Mouse (Mus musculus) E14TG2a.4 (cell line): ENCODE data around the gene Hinfp.
"Not testable (repeated sequence)": the region's sequence is repeated elsewhere in the genome, so short reads cannot be mapped to it uniquely, and the experiment has no call there.

Source experiments
- H3K27me3 ChIP-seq: 2 replicates; pipeline ENCODE4 v1.6.1; 2014; ENCODE audit warnings: low read length, control low read depth; ENCODE audit not compliant: insufficient read depth
- H3K36me3 ChIP-seq: 2 replicates; pipeline ENCODE4 v1.6.1; 2014; ENCODE audit warnings: low read length, control low read depth; ENCODE audit not compliant: insufficient read depth
- H3K4me1 ChIP-seq: replicated peaks from 2 replicates; pipeline ENCODE4 v1.6.1; 2014; ENCODE audit warnings: low read depth, low read length, control low read depth
- H3K4me3 ChIP-seq: replicated peaks from 2 replicates; pipeline ENCODE4 v1.5.1; 2014; ENCODE audit warnings: mild to moderate bottlenecking, low read length
- H3K9me3 ChIP-seq: 2 replicates; pipeline ENCODE4 v1.6.1; 2014; ENCODE audit warnings: low read length, control low read depth
- CTCF ChIP-seq: conservative IDR thresholded peaks from 2 replicates; pipeline ENCODE4 v1.5.1; 2014; ENCODE audit warnings: low read length
- NANOG ChIP-seq: IDR thresholded peaks from 2 replicates; pipeline ENCODE4 v1.6.1; 2014; ENCODE audit warnings: borderline replicate concordance, low read length, mixed read lengths
- POU5F1 ChIP-seq: IDR thresholded peaks from 2 replicates; pipeline ENCODE4 v1.6.1; 2014; ENCODE audit warnings: low read length, borderline replicate concordance

Gene Hinfp

GRCm38 (mm10) chr9:44309756-44310155, 4.3 kb upstream of the Hinfp start:
- Histone ChIP-seq H3K36me3 (peaks cover 15% of the 10 kb centered on the region), H3K27me3 (peaks cover 42% of the 10 kb centered on the region), H3K4me3 (no peak overlapping the region), H3K9me3 (no peaks in the 10 kb centered on the region), H3K4me1 (peaks cover 55% of the 10 kb centered on the region)
- no peak for TF ChIP-seq POU5F1
- no peak for TF ChIP-seq CTCF
- no peak for TF ChIP-seq NANOG

GRCm38 (mm10) chr9:44307248-44307647, 1.8 kb upstream of the Hinfp start:
- H3K36me3 ChIP-seq = peaks cover 17% of the 10 kb centered on the region
- peaks cover 17% of the 10 kb centered on the region for H3K27me3 ChIP-seq
- TF ChIP-seq CTCF (no peak), POU5F1 (no peak), NANOG (no peak)
- H3K9me3 ChIP-seq = no peaks in the 10 kb centered on the region
- no peak overlapping the region for H3K4me3 ChIP-seq
- H3K4me1 ChIP-seq = peaks cover 65% of the 10 kb centered on the region

GRCm38 (mm10) chr9:44306532-44306931, 1.1 kb upstream of the Hinfp start:
- no peaks in the 10 kb centered on the region for H3K9me3 ChIP-seq
- peaks cover 61% of the 10 kb centered on the region for H3K4me1 ChIP-seq
- TF ChIP-seq NANOG (no peak), POU5F1 (no peak), CTCF (no peak)
- H3K36me3 ChIP-seq = peaks cover 24% of the 10 kb centered on the region
- H3K27me3 ChIP-seq = peaks cover 12% of the 10 kb centered on the region
- no peak overlapping the region for H3K4me3 ChIP-seq

GRCm38 (mm10) chr9:44300001-44300400, 5.5 kb downstream of the Hinfp start:
- H3K27me3 ChIP-seq, H3K4me3 ChIP-seq, H3K9me3 ChIP-seq: not testable (repeated sequence)
- Histone ChIP-seq H3K36me3 (peaks cover 86% of the 10 kb centered on the region), H3K4me1 (peaks cover 33% of the 10 kb centered on the region)

GRCm38 (mm10) chr9:44292490-44292889, 13.0 kb downstream of the Hinfp start:
- H3K36me3 ChIP-seq = peaks cover 67% of the 10 kb centered on the region
- H3K4me1 ChIP-seq = peaks cover 16% of the 10 kb centered on the region
- peaks cover 18% of the 10 kb centered on the region for H3K27me3 ChIP-seq
- H3K4me3 ChIP-seq = no peak overlapping the region
- TF ChIP-seq NANOG = no peak
- peak; percentile 35; the same call in 1 of the 2 replicates for TF ChIP-seq CTCF
- no peak for TF ChIP-seq POU5F1
- H3K9me3 ChIP-seq = no peaks in the 10 kb centered on the region

GRCm38 (mm10) chr9:44288959-44289291, 16.5 kb downstream of the Hinfp start:
- H3K4me1 ChIP-seq = peaks cover 27% of the 10 kb centered on the region
- H3K4me3 ChIP-seq = no peak overlapping the region
- no peaks in the 10 kb centered on the region for H3K9me3 ChIP-seq
- TF ChIP-seq POU5F1 = no peak
- no peak for TF ChIP-seq NANOG
- TF ChIP-seq CTCF = no peak
- H3K27me3 ChIP-seq = peaks cover 45% of the 10 kb centered on the region
- H3K36me3 ChIP-seq = peaks cover 33% of the 10 kb centered on the region

GRCm38 (mm10) chr9:44288076-44288958, 17.2 kb downstream of the Hinfp start, which contains the start of gene Abcg4:
Gene Abcg4, minus strand, starts transcription at chr9:44288615.
- Histone ChIP-seq H3K4me3 (peak within 1 kb of the TSS; percentile 78), H3K36me3 (peaks cover 27% of the 10 kb centered on the region), H3K9me3 (no peaks in the 10 kb centered on the region), H3K4me1 (peaks cover 27% of the 10 kb centered on the region), H3K27me3 (peaks cover 49% of the 10 kb centered on the region)
- TF ChIP-seq NANOG (no peak), CTCF (no peak), POU5F1 (no peak)

GRCm38 (mm10) chr9:44287401-44288075, 17.9 kb downstream of the Hinfp start:
- Histone ChIP-seq H3K9me3 (no peaks in the 10 kb centered on the region), H3K4me3 (peak overlapping the region; percentile 78), H3K27me3 (peaks cover 49% of the 10 kb centered on the region), H3K36me3 (peaks cover 19% of the 10 kb centered on the region), H3K4me1 (peaks cover 27% of the 10 kb centered on the region)
- TF ChIP-seq POU5F1 (no peak), NANOG (no peak), CTCF (no peak)

GRCm38 (mm10) chr9:44287003-44287400, 18.5 kb downstream of the Hinfp start:
- TF ChIP-seq NANOG = no peak
- TF ChIP-seq POU5F1 = no peak
- no peak for TF ChIP-seq CTCF
- peaks cover 49% of the 10 kb centered on the region for H3K27me3 ChIP-seq
- no peaks in the 10 kb centered on the region for H3K9me3 ChIP-seq
- H3K4me3 ChIP-seq = peak overlapping the region; percentile 78
- peaks cover 14% of the 10 kb centered on the region for H3K36me3 ChIP-seq
- peaks cover 27% of the 10 kb centered on the region for H3K4me1 ChIP-seq
